Mouse (Mus musculus) cortical plate, adult 2 months (tissue): ENCODE measurements around the gene Dst. TPM values are rescaled to one million over a fixed set of nuclear protein-coding genes. Genes with fewer than 3 reads are reported as not detected.
"Not testable (repeated sequence)": the region's sequence is repeated elsewhere in the genome, so short reads cannot be mapped to it uniquely, and the experiment has no call there.

Experiments
- H3K27ac ChIP-seq: fragments of 200-500 bp; 2 replicates; pipeline ENCODE4 v1.5.1; 2012; ENCODE audit warnings: low read length, control low read depth, inconsistent platforms; ENCODE audit not compliant: insufficient read depth
- H3K4me1 ChIP-seq: fragments of 200-500 bp; 2 replicates; pipeline ENCODE4 v1.6.1; 2011; ENCODE audit warnings: low read length; ENCODE audit not compliant: control insufficient read depth, insufficient read depth
- H3K4me3 ChIP-seq: fragments of 200-500 bp; 2 replicates; pipeline ENCODE4 v1.5.1; 2011; ENCODE audit warnings: mild to moderate bottlenecking, low read length, control low read depth; ENCODE audit not compliant: insufficient read depth
- CTCF ChIP-seq: fragments of 200-500 bp; IDR thresholded peaks from 2 replicates; pipeline ENCODE4 v1.5.1; 2011; ENCODE audit warnings: mild to moderate bottlenecking, control low read depth, low read length; ENCODE audit not compliant: insufficient read depth; ENCODE audit errors: extremely low read depth
- POLR2A ChIP-seq: fragments of 200-500 bp; IDR thresholded peaks from 2 replicates; pipeline ENCODE4 v1.6.1; 2011; ENCODE audit warnings: mild to moderate bottlenecking, low read length, control low read depth; ENCODE audit not compliant: insufficient read depth; ENCODE audit errors: extremely low read depth
- polyA plus RNA-seq: library from polyadenylated mRNA; depleted of rRNA; stranded (reverse); fragments of >200 nt; gene quantifications from 2 replicates; pipeline ENCODE4 v1.2.3, GENCODE M21; 2012

Dst gene
- polyA plus RNA-seq, 1 experiment, result 88.5 TPM

DNA sequence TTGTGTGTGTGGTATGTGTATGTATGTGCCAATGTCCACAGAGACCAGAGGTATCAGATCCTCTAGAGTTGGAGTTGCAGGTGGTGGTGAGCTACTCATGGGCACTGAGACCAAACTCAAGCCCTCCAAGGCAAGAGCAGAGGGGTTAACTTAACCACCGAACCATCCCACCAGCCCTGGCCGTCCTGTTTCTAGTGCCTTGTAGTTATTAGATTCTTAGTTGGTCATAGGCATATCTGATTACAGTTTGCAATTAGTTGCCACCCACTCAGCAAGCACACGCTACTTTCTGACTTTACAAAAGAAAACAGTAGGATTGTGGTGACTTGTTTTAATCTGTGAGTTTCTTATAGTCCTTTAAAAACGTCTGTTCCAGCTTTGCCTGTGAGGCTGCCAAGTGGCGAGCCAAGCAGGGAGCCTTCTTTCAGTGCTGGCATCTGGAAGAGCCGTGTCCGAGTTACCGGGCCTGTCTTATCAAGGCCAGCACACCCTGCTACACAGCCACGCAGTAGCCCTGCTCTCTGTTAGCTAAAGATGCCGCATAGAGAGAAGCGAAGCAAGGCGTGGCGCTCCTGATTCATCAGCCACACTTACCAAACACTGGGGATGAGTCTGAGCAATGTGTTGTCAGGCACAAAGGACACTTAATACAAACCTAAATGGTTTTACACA, 392.4 kb downstream of the Dst start:
- H3K4me3 ChIP-seq, result no peak overlapping the region
- H3K4me1 ChIP-seq, result peaks cover 1% of the 10 kb centered on the region; the same call in 1 of the 2 replicates
- no peak overlapping the region for H3K27ac ChIP-seq
- TF ChIP-seq CTCF, result no peak
- no peak for TF ChIP-seq POLR2A

DNA sequence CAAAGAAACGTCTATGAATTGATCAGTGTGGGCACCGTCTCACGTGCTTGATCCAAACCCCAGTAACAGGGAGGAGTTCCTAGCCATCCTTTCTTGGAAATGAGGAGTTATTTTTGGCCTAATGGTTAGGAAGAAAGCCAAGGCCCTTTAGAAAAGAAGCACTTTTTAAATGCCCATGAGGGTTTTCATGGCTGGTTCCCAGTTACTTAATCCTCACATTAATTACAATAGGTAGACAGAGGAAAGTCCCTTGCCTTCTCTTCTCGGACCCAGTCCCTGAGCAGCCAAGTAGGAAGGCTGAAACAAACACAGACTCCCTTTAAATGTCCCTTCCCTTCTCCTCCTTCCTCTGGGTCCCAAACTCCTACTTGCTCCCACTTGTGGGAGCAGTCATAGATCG, 396.2 kb downstream of the Dst start:
- H3K27ac ChIP-seq, result no peak overlapping the region
- H3K4me1 ChIP-seq, result peaks cover 1% of the 10 kb centered on the region; the same call in 1 of the 2 replicates
- no peak overlapping the region for H3K4me3 ChIP-seq
- TF ChIP-seq POLR2A (no peak), CTCF (no peak)

DNA sequence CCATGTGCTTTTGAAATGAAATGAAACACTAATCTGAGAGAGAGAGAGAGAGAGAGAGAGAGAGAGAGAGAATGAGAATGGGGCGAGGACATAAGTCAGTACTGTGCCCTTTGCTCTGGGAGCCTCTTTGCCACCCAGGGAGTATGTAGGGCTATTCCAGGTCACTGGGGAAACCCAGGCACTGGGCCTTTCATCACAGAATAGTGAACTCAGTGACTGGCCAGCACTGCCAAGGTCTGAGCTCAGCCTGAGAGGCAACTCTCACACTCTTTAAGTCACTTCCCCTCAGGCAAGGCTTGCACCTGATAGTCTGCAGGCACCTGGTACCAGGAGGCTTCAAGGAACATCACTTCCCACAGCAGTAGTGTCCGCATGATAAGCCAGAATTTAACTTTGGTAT, 398.7 kb downstream of the Dst start:
- TF ChIP-seq CTCF, result no peak
- no peak for TF ChIP-seq POLR2A
- no peaks in the 10 kb centered on the region for H3K4me1 ChIP-seq
- no peak overlapping the region for H3K27ac ChIP-seq
- H3K4me3 ChIP-seq, result no peak overlapping the region

DNA sequence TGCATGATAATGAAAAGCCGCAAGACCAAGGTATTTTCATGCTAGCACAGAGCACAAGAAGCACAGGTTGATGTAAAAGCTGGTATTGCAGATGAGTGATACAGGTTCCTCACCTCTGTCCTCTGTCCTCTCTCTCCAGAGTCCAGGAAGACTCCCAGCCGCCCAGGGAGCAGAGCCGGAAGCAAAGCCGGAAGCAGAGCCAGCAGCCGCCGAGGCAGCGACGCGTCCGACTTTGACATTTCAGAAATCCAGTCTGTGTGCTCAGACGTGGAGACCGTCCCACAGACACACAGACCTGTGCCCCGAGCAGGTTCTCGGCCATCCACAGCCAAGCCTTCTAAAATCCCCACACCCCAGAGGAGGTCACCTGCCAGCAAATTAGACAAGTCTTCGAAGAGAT, 399.2 kb downstream of the Dst start:
- no peak overlapping the region for H3K27ac ChIP-seq
- H3K4me1 ChIP-seq, result no peaks in the 10 kb centered on the region
- no peak overlapping the region for H3K4me3 ChIP-seq
- TF ChIP-seq POLR2A (no peak), CTCF (no peak)

DNA sequence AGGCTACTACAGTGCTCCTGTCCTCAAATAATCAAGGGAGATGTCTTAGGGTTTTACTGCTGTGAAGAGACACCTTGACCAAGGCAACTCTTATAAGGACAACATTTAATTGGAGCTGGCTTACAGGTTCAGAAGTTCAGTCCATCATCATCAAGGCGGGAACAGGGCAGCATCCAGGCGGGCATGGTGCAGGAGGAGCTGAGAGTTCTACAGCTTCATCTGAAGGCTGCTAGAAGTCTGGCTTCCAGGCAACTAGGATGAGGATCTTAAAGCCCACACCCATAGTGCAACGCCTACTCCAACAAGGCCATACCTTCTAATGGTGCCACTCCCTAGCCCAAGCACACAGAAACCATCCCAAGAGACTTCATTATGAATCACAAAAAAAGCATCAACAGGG, 400.8 kb downstream of the Dst start:
- not testable (repeated sequence) for H3K4me3 ChIP-seq

DNA sequence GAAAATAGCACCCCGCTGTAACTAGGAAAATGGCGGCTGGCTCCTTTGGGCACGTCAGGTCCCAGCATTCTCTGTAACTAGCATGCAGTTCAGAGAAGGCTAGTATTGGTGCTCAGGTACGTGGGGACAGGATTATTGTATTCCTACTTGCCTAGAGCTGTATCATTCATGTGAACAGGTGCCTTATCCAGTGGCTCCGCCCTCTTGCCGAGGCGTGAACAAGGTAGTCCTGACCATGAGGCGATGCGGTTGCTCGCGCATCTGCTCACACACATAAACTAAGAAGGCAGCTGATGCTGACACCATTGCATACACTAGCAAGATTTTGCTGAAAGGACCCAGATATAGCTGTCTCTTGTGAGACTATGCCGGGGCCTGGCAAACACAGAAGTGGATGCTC, 401.4 kb downstream of the Dst start:
- TF ChIP-seq POLR2A, result no peak
- no peak overlapping the region for H3K27ac ChIP-seq
- H3K4me1 ChIP-seq, result no peaks in the 10 kb centered on the region
- H3K4me3 ChIP-seq, result no peak overlapping the region

More for the DNA sequence above, 400.8 kb downstream of the Dst start:
- H3K27ac ChIP-seq, H3K4me1 ChIP-seq: not testable (repeated sequence)

DNA sequence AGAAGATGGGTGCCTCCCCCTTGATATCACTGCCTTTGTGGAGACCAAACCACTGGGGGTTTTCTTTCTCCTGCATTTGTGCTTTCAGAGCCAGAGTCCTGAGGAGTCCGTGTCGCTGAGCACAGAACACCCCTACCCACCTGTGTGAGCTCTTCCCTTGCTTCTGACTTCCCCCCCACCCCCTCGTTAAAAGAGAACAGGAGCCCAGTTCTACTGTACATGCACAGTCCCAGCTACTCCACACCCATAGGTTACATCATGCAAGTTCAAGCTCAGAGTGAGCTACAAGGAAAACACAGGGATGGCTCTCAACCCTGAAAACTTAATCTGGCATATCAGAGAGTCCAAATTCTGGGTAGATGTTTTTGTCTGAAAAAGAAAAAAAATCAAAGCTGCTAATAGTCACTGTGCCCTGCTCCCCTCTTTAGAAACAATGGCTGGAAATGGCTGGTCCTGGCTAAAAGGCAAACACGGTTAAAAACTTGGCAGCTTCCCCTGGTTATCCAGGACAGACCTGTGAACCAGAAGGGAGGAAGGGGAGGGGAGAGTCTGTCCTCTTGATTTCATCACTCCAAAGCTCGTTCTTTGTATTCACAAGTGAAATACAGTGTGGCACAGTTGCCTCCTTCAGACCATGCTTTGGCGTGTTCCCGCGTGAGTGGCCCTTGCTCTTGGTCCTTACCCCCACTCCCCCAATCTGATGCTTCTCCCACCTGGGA, 402.7 kb downstream of the Dst start:
- Histone ChIP-seq H3K4me3 (no peak overlapping the region), H3K27ac (no peak overlapping the region), H3K4me1 (no peaks in the 10 kb centered on the region)
- TF ChIP-seq POLR2A (no peak), CTCF (no peak)

DNA sequence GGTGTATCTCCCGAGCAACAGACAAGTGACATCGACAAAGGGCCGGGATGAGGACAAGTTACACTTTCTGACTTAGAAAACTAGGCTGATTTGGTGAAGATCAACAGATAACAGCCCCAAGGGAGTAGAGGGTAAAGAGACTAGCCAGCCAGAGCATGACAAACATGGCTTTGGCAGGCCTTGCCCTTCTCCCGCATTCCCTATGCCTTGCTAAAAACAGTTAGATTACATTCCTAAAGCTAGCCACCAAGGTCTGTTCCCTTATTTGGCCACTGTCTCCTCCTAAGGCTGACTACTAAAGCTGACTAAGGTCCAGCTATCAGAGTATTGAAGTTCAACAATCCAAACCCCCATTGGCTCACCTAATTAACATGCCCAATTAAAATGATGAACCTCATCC, 404.8 kb downstream of the Dst start:
- no peaks in the 10 kb centered on the region for H3K4me1 ChIP-seq
- TF ChIP-seq POLR2A (no peak), CTCF (no peak)
- H3K27ac ChIP-seq, result no peak overlapping the region

DNA sequence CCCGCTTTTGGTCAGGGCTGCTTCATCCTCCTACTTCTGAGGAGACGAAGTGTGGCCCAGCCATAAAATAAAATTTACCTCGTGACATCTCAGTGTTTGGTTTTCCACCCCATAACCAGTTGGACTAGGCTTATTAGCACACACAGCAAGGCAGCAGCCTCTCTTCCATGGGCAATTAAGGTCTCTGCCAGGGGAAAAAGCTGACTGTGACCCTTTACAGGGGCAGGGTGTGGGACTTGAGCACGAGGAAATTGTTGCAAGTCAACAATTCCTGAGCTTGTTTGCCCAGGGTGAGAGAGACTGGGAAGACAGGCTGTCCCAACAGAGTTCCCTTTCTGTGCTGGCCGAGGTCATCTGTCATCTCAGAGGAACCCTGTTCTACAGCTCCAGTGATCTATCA, 407.4 kb downstream of the Dst start:
- no peaks in the 10 kb centered on the region for H3K4me1 ChIP-seq
- TF ChIP-seq POLR2A (no peak), CTCF (no peak)
- H3K4me3 ChIP-seq, result no peak overlapping the region
- H3K27ac ChIP-seq, result no peak overlapping the region

More for the DNA sequence above, 404.8 kb downstream of the Dst start:
- H3K4me3 ChIP-seq, result no peak overlapping the region

DNA sequence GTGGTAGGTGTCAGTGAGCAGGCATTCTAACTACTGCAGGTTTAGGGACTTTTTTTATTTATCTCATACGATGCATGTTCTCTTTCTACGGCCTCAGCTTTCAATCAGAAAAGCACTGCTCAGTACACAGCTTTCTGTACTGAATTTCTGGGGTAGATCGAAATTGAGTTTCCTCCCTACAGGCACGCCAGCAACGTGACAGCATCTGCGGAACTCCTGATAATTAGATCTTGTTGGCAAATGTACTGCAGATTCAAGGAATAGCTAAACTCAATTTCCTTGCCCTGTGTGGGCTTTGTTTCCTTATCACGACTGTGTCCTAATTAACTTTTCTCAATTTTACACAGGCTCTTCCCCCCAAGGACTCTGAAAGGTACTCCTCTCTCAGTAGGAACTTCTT, 416.2 kb downstream of the Dst start:
- Histone ChIP-seq H3K4me1 (no peaks in the 10 kb centered on the region), H3K4me3 (no peak overlapping the region), H3K27ac (no peak overlapping the region)
- TF ChIP-seq CTCF (no peak), POLR2A (no peak)
